Mouse (Mus musculus) CH12.LX (cell line): ENCODE results near the gene Tjp3. TPM values are rescaled to one million over a fixed set of nuclear protein-coding genes. Genes with fewer than 3 reads are reported as not detected.
"Not testable (repeated sequence)": the region's sequence is repeated elsewhere in the genome, so short reads cannot be mapped to it uniquely, and the experiment has no call there.

Experiments used
- DNase-seq: peaks from one replicate; pipeline ENCODE4 v3.0.0-alpha.2; 2013; ENCODE audit errors: extremely low read depth
- H3K27ac ChIP-seq: 2 replicates; pipeline ENCODE4 v1.5.1; 2012; ENCODE audit warnings: low read depth, mild to moderate bottlenecking, control low read depth, moderate library complexity; ENCODE audit not compliant: insufficient read depth
- H3K27me3 ChIP-seq: replicated peaks from 2 replicates; pipeline ENCODE3; 2012; ENCODE audit warnings: inconsistent platforms
- H3K36me3 ChIP-seq, 2 experiments: replicated peaks in 1 of 2; 2 replicates each; pipeline versions ENCODE3 to v1.6.1; 2012; ENCODE audit warnings: inconsistent platforms in 1 of 2, low read length in 1 of 2, mild to moderate bottlenecking in 1 of 2, mixed read lengths in 1 of 2, moderate library complexity in 1 of 2; ENCODE audit not compliant: control insufficient read depth in 1 of 2, insufficient read depth in 1 of 2
- H3K4me1 ChIP-seq, 2 experiments: 2 replicates each; pipeline ENCODE4 v1.6.1; 2012; ENCODE audit warnings: inconsistent platforms in 1 of 2, moderate library complexity in 1 of 2; ENCODE audit not compliant: insufficient read depth in 2 of 2, control insufficient read depth in 1 of 2
- H3K4me2 ChIP-seq: 2 replicates; pipeline ENCODE4 v1.6.1; 2012; ENCODE audit warnings: low read depth, mild to moderate bottlenecking, control low read depth; ENCODE audit not compliant: poor library complexity, insufficient read depth, severe bottlenecking
- H3K4me3 ChIP-seq, 3 experiments: fragments of 150-350 bp in 1 of 3; sonication (generic) in 1 of 3; replicated peaks in 1 of 3; 2 replicates each; pipeline versions ENCODE3 to v1.5.1; 2011 to 2012; ENCODE audit warnings: low read depth in 2 of 3, low read length in 2 of 3, mild to moderate bottlenecking in 2 of 3, moderate library complexity in 2 of 3, control low read depth in 1 of 3, improper control_type of control experiment in 1 of 3, inconsistent platforms in 1 of 3, mixed read lengths in 1 of 3; ENCODE audit not compliant: poor library complexity in 1 of 3
- H3K79me2 ChIP-seq: replicated peaks from 2 replicates; pipeline ENCODE4 v1.6.1; 2012; ENCODE audit warnings: mild to moderate bottlenecking, moderate library complexity; ENCODE audit not compliant: control insufficient read depth, poor library complexity, insufficient read depth, severe bottlenecking; ENCODE audit errors: extremely low read depth
- H3K9ac ChIP-seq: 2 replicates; pipeline ENCODE4 v1.6.1; 2012; ENCODE audit warnings: low read depth, mild to moderate bottlenecking, control low read depth, moderate library complexity; ENCODE audit not compliant: insufficient read depth
- H3K9me3 ChIP-seq: replicated peaks from 2 replicates; pipeline ENCODE3; 2012; ENCODE audit warnings: low read length, inconsistent platforms, mixed read lengths
- dilution Hi-C: fragments of 300-500 bp; cut with MboI; formaldehyde crosslinking; loops from 2 replicates; pipeline ENCODE4 v1.14.3; 2020; ENCODE audit warnings: low sequenced_read_pairs; ENCODE audit not compliant: extremely low pct_unique_long_range_greater_than_20kb, extremely low pct_ligation_motif_present
- in situ Hi-C: fragments of 300-500 bp; cut with MboI; formaldehyde crosslinking; loops from 3 replicates; pipeline ENCODE4 v1.14.3; 2019; ENCODE audit warnings: low sequenced_read_pairs, low pct_ligation_motif_present, low pct_unique_long_range_greater_than_20kb, mixed read lengths
- polyA plus RNA-seq: library from polyadenylated mRNA; unstranded; fragments of >175 nt; gene quantifications from 2 replicates; pipeline ENCODE4 v1.2.1, GENCODE M21; 2012; ENCODE audit warnings: low read depth; ENCODE audit not compliant: insufficient read length
- total RNA-seq, 2 experiments: library from RNA; depleted of rRNA; stranded (reverse); fragments of 300-350 nt in 1 of 2; fragments of >200 nt in 1 of 2; gene quantifications; 2 replicates each; pipeline ENCODE4 v1.2.3; 2012 to 2014

The Tjp3 gene
- total and polyA plus RNA-seq, 3 experiments = 0.42 to 7.2 (median 0.76) TPM

DNA sequence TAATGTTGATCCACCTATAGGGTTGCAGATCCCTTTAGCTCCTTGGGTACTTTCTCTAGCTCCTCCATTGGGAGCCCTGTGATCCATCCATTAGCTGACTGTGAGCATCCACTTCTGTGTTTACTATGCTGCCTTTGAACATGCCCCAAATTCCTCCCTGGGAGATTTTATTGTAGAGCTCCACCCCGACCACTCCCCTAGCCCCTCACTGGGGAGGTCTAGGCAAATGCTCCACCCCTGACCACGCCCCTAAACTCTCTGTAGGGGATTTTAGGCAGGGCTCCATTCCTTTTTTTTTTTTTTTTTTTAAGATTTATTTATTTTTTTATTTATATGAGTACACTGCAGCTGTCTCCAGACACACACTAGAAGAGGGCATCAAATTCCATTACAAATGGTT, 67.7 kb downstream of the Tjp3 start:
- H3K4me3 ChIP-seq, in situ Hi-C loops, H3K4me2 ChIP-seq, H3K9me3 ChIP-seq, dilution Hi-C loops, H3K79me2 ChIP-seq, H3K36me3 ChIP-seq, H3K9ac ChIP-seq, DNase-seq, H3K27me3 ChIP-seq, H3K27ac ChIP-seq: not testable (repeated sequence)
- H3K4me1 ChIP-seq = peaks cover 0 to 11% of the 10 kb centered on the region in 2 experiments; a peak in 2 of 4 replicates

Other genes with a start within 250 kb of the Tjp3 start
Only the 20 nearest of the 32 such genes appear.
- 43.9 and 46.2 TPM in 2 replicates for gene Dapk3, start 108.6 kb downstream of the Tjp3 start, total RNA-seq (2012; rRNA removed)
- 25.4 and 27.5 TPM in 2 replicates for gene Dapk3, start 108.6 kb downstream of the Tjp3 start, total RNA-seq (2014; rRNA removed)
- 39.5 and 44.5 TPM in 2 replicates for gene Dapk3, start 108.6 kb downstream of the Tjp3 start, polyA plus RNA-seq
- gene 4930442H23Rik, start 107.7 kb downstream of the Tjp3 start, total RNA-seq (2012; rRNA removed) = 0.29 TPM in 1 of 2 replicates, not detected in the other
- not detected in 2 replicates for gene 4930442H23Rik, start 107.7 kb downstream of the Tjp3 start, total RNA-seq (2014; rRNA removed)
- gene 4930442H23Rik, start 107.7 kb downstream of the Tjp3 start, polyA plus RNA-seq = 0.27 and 0.35 TPM in 2 replicates
- gene Nmrk2, start 89.5 kb downstream of the Tjp3 start, total RNA-seq (2012; rRNA removed) = 0.08 TPM in 1 of 2 replicates, not detected in the other
- gene Nmrk2, start 89.5 kb downstream of the Tjp3 start, total RNA-seq (2014; rRNA removed) = not detected in 2 replicates
- not detected in 2 replicates for gene Nmrk2, start 89.5 kb downstream of the Tjp3 start, polyA plus RNA-seq
- 0.08 and 0.17 TPM in 2 replicates for gene Atcay, start 60.7 kb downstream of the Tjp3 start, total RNA-seq (2012; rRNA removed)
- gene Atcay, start 60.7 kb downstream of the Tjp3 start, total RNA-seq (2014; rRNA removed) = 0.05 TPM in 1 of 2 replicates, not detected in the other
- gene Atcay, start 60.7 kb downstream of the Tjp3 start, polyA plus RNA-seq = 0.06 and 0.12 TPM in 2 replicates
- gene Zfr2, start 58.4 kb downstream of the Tjp3 start, total RNA-seq (2012; rRNA removed) = 5.5 and 13.5 TPM in 2 replicates
- gene Zfr2, start 58.4 kb downstream of the Tjp3 start, total RNA-seq (2014; rRNA removed) = 1.0 and 1.2 TPM in 2 replicates
- 2.4 and 2.7 TPM in 2 replicates for gene Zfr2, start 58.4 kb downstream of the Tjp3 start, polyA plus RNA-seq
- gene Matk, start 38.6 kb downstream of the Tjp3 start, total RNA-seq (2012; rRNA removed) = 2.9 and 3.9 TPM in 2 replicates
- gene Matk, start 38.6 kb downstream of the Tjp3 start, total RNA-seq (2014; rRNA removed) = 4.9 and 5.2 TPM in 2 replicates
- gene Matk, start 38.6 kb downstream of the Tjp3 start, polyA plus RNA-seq = 2.1 and 2.5 TPM in 2 replicates
- gene Mrpl54, start 24.6 kb downstream of the Tjp3 start, total RNA-seq (2012; rRNA removed) = 128 and 140 TPM in 2 replicates
- gene Mrpl54, start 24.6 kb downstream of the Tjp3 start, total RNA-seq (2014; rRNA removed) = 131 and 167 TPM in 2 replicates
- 104 and 120 TPM in 2 replicates for gene Mrpl54, start 24.6 kb downstream of the Tjp3 start, polyA plus RNA-seq
- 104 and 149 TPM in 2 replicates for gene Apba3, start 24.6 kb downstream of the Tjp3 start, total RNA-seq (2012; rRNA removed)
- 40.2 and 43.4 TPM in 2 replicates for gene Apba3, start 24.6 kb downstream of the Tjp3 start, total RNA-seq (2014; rRNA removed)
- 43.2 and 47.4 TPM in 2 replicates for gene Apba3, start 24.6 kb downstream of the Tjp3 start, polyA plus RNA-seq
- 12.6 and 17.9 TPM in 2 replicates for gene Pip5k1c, start 1.4 kb upstream of the Tjp3 start, total RNA-seq (2012; rRNA removed)
- gene Pip5k1c, start 1.4 kb upstream of the Tjp3 start, total RNA-seq (2014; rRNA removed) = 11.4 and 11.7 TPM in 2 replicates
- gene Pip5k1c, start 1.4 kb upstream of the Tjp3 start, polyA plus RNA-seq = 46.7 and 51.4 TPM in 2 replicates
- 34.6 and 39.7 TPM in 2 replicates for gene Cactin, start 29.5 kb upstream of the Tjp3 start, total RNA-seq (2012; rRNA removed)
- gene Cactin, start 29.5 kb upstream of the Tjp3 start, total RNA-seq (2014; rRNA removed) = 19.9 and 21.4 TPM in 2 replicates
- gene Cactin, start 29.5 kb upstream of the Tjp3 start, polyA plus RNA-seq = 39.3 and 39.5 TPM in 2 replicates
- 0.13 and 0.21 TPM in 2 replicates for gene Tbxa2r, start 37.1 kb upstream of the Tjp3 start, total RNA-seq (2012; rRNA removed)
- 0.12 TPM in 1 of 2 replicates, not detected in the other for gene Tbxa2r, start 37.1 kb upstream of the Tjp3 start, total RNA-seq (2014; rRNA removed)
- 0.23 and 0.30 TPM in 2 replicates for gene Tbxa2r, start 37.1 kb upstream of the Tjp3 start, polyA plus RNA-seq
- 0.04 and 0.08 TPM in 2 replicates for gene Gipc3, start 51.7 kb upstream of the Tjp3 start, total RNA-seq (2012; rRNA removed)
- not detected in 2 replicates for gene Gipc3, start 51.7 kb upstream of the Tjp3 start, total RNA-seq (2014; rRNA removed)
- 0.09 TPM in 1 of 2 replicates, not detected in the other for gene Gipc3, start 51.7 kb upstream of the Tjp3 start, polyA plus RNA-seq
- 17.0 and 18.7 TPM in 2 replicates for gene Hmg20b, start 58.9 kb upstream of the Tjp3 start, total RNA-seq (2012; rRNA removed)
- gene Hmg20b, start 58.9 kb upstream of the Tjp3 start, total RNA-seq (2014; rRNA removed) = 7.4 and 7.9 TPM in 2 replicates
- 37.3 and 39.6 TPM in 2 replicates for gene Hmg20b, start 58.9 kb upstream of the Tjp3 start, polyA plus RNA-seq
- gene Mfsd12, start 65.9 kb upstream of the Tjp3 start, total RNA-seq (2012; rRNA removed) = 9.5 and 12.9 TPM in 2 replicates
- gene Mfsd12, start 65.9 kb upstream of the Tjp3 start, total RNA-seq (2014; rRNA removed) = 4.0 and 5.2 TPM in 2 replicates
- gene Mfsd12, start 65.9 kb upstream of the Tjp3 start, polyA plus RNA-seq = 7.4 and 8.7 TPM in 2 replicates
- gene 4930404N11Rik, start 74.2 kb upstream of the Tjp3 start, total RNA-seq (2012; rRNA removed) = 5.2 and 7.2 TPM in 2 replicates
- 0.23 TPM in 1 of 2 replicates, not detected in the other for gene 4930404N11Rik, start 74.2 kb upstream of the Tjp3 start, total RNA-seq (2014; rRNA removed)
- 2.2 and 2.7 TPM in 2 replicates for gene 4930404N11Rik, start 74.2 kb upstream of the Tjp3 start, polyA plus RNA-seq
- gene Fzr1, start 86.9 kb upstream of the Tjp3 start, total RNA-seq (2012; rRNA removed) = 38.8 and 44.5 TPM in 2 replicates
- 29.5 and 33.1 TPM in 2 replicates for gene Fzr1, start 86.9 kb upstream of the Tjp3 start, total RNA-seq (2014; rRNA removed)
- 67.7 and 75.4 TPM in 2 replicates for gene Fzr1, start 86.9 kb upstream of the Tjp3 start, polyA plus RNA-seq
- 131 and 143 TPM in 2 replicates for gene Dohh, start 92.8 kb upstream of the Tjp3 start, total RNA-seq (2012; rRNA removed)
- gene Dohh, start 92.8 kb upstream of the Tjp3 start, total RNA-seq (2014; rRNA removed) = 81.7 and 83.0 TPM in 2 replicates
- 78.2 and 93.5 TPM in 2 replicates for gene Dohh, start 92.8 kb upstream of the Tjp3 start, polyA plus RNA-seq
- 1.2 and 1.5 TPM in 2 replicates for gene Gm48551, start 92.9 kb upstream of the Tjp3 start, total RNA-seq (2012; rRNA removed)
- gene Gm48551, start 92.9 kb upstream of the Tjp3 start, total RNA-seq (2014; rRNA removed) = 0.96 and 1.0 TPM in 2 replicates
- gene Gm48551, start 92.9 kb upstream of the Tjp3 start, polyA plus RNA-seq = 3.2 and 3.4 TPM in 2 replicates
- 0.29 and 1.1 TPM in 2 replicates for gene Gm48552, start 97.4 kb upstream of the Tjp3 start, total RNA-seq (2012; rRNA removed)
- 0.65 and 0.98 TPM in 2 replicates for gene Gm48552, start 97.4 kb upstream of the Tjp3 start, total RNA-seq (2014; rRNA removed)
- gene Gm48552, start 97.4 kb upstream of the Tjp3 start, polyA plus RNA-seq = 0.46 and 1.2 TPM in 2 replicates
- 0.13 and 0.34 TPM in 2 replicates for gene Smim24, start 101.5 kb upstream of the Tjp3 start, total RNA-seq (2012; rRNA removed)
- gene Smim24, start 101.5 kb upstream of the Tjp3 start, total RNA-seq (2014; rRNA removed) = not detected in 2 replicates
- gene Smim24, start 101.5 kb upstream of the Tjp3 start, polyA plus RNA-seq = 0.64 TPM in 1 of 2 replicates, not detected in the other